Mouse (Mus musculus) kidney, adult 2 months (tissue): ENCODE measurements around the gene Ctsz. TPM values are rescaled to one million over a fixed set of nuclear protein-coding genes. Genes with fewer than 3 reads are reported as not detected.

ENCODE experiments used
- DNase-seq: peaks from one replicate; pipeline ENCODE4 v3.0.0; 2021
- H3K27ac ChIP-seq: fragments of 200-500 bp; 2 replicates; pipeline ENCODE4 v1.5.1; 2012; ENCODE audit warnings: low read depth, low read length, control low read depth, inconsistent platforms; ENCODE audit not compliant: insufficient read depth
- H3K27me3 ChIP-seq: fragments of 200-500 bp; replicated peaks from 2 replicates; pipeline ENCODE4 v1.6.1; 2012; ENCODE audit warnings: mild to moderate bottlenecking, moderate library complexity, low read length, inconsistent platforms; ENCODE audit not compliant: control insufficient read depth, insufficient read depth
- H3K36me3 ChIP-seq: fragments of 200-500 bp; 2 replicates; pipeline ENCODE4 v1.6.1; 2012; ENCODE audit warnings: mild to moderate bottlenecking, moderate library complexity, low read length, inconsistent platforms; ENCODE audit not compliant: control insufficient read depth, insufficient read depth
- H3K4me1 ChIP-seq: fragments of 200-500 bp; 2 replicates; pipeline ENCODE4 v1.6.1; 2011; ENCODE audit warnings: low read length; ENCODE audit not compliant: control insufficient read depth, insufficient read depth
- H3K4me3 ChIP-seq: fragments of 200-500 bp; 2 replicates; pipeline ENCODE4 v1.5.1; 2011; ENCODE audit warnings: mild to moderate bottlenecking, low read depth, low read length, control low read depth; ENCODE audit not compliant: insufficient read depth
- CTCF ChIP-seq: fragments of 200-500 bp; conservative IDR thresholded peaks from 2 replicates; pipeline ENCODE4 v1.5.1; 2011; ENCODE audit warnings: low read depth, mild to moderate bottlenecking, control low read depth, low read length, moderate library complexity, mixed read lengths; ENCODE audit not compliant: insufficient read depth, insufficient read length
- POLR2A ChIP-seq: fragments of 200-500 bp; IDR thresholded peaks from one replicate; pipeline ENCODE4 v1.6.1; 2011; ENCODE audit warnings: low read depth, low read length, control low read depth
- WGBS: fragments of 180-500 bp; shearing (Covaris S2); methylation state at CpG from one replicate; pipeline ENCODE4 v1.1.7; 2018; 5-methylcytosine and 5-hydroxymethylcytosine counted together
- polyA plus RNA-seq: library from polyadenylated mRNA; depleted of rRNA; stranded (reverse); fragments of >200 nt; gene quantifications from 2 replicates; pipeline ENCODE4 v1.2.3, GENCODE M21; 2012

The Ctsz gene
- polyA plus RNA-seq, 1 experiment: 268 TPM

DNA sequence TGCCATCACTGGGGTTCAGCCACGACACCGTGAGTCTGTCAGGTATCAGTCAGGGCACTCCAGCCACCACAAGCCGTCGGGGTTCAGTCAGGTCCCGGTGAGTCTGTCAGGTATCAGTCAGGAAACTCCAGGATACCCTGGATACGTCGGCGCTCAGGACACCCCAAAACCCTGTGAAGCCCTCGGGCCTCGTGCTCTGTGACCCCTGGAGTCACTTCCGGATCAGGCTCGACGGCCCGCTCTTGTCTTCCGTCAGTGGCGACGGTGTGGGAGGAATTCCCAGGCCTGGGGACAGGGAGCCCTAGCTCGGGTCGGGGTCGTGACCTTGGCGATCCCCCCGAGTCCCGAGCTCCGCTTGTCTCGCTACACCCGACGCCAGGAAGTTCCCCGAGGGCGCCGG, 33.6 kb upstream of the Ctsz start:
- Histone ChIP-seq H3K4me1 (peaks cover 5% of the 10 kb centered on the region; the same call in 1 of the 2 replicates), H3K27me3 (no peaks in the 10 kb centered on the region), H3K4me3 (peak overlapping the region; percentile 78), H3K36me3 (no peaks in the 10 kb centered on the region), H3K27ac (peak overlapping the region; percentile 73)
- DNase-seq: no peak
- TF ChIP-seq POLR2A (no peak), CTCF (no peak)
- WGBS: 7% methylated on average over 30 of the region's 30 CpGs

DNA sequence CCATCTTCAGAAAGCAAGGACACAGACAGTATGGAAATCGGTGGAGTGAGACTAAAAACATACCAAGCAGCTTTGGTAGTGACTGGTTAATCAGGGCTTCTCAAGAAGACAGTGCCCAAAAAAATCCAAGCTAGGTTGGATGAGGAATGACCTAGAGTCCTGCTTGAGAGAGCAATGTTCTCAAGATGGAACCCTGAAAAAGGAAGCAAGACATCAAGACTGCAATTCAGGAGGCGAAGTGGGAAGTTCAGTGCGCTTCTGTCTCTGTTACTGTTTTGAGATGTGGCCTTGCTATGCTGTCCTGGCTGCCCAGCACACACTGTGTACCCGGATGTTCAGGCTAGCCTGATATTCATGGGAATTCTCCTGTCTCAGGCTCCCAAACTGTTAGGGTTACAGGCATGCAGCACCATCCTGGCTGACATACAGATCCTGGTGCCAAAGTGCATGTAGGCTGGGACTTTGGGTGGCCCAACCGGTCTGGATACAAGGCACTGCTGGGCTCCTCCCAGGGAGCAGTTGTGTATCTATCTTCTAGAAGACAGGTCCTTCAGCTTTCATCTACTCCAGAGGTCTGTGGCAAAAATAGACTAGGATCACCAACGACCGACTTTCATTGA, 32.1 kb upstream of the Ctsz start:
- no peaks in the 10 kb centered on the region for H3K27me3 ChIP-seq
- H3K36me3 ChIP-seq: no peaks in the 10 kb centered on the region
- no peak overlapping the region for H3K4me3 ChIP-seq
- H3K27ac ChIP-seq: no peak overlapping the region
- H3K4me1 ChIP-seq: peaks cover 5% of the 10 kb centered on the region; the same call in 1 of the 2 replicates
- no peak for DNase-seq
- WGBS: 87% methylated on average over 7 of the region's 7 CpGs
- TF ChIP-seq CTCF (no peak), POLR2A (no peak)

GRCm38 (mm10) chr2:174470333-174470732, 31.5 kb upstream of the Ctsz start:
- 78% methylated on average over 4 of the region's 4 CpGs for WGBS
- DNase-seq: no peak
- no peaks in the 10 kb centered on the region for H3K27me3 ChIP-seq
- peaks cover 5% of the 10 kb centered on the region; the same call in 1 of the 2 replicates for H3K4me1 ChIP-seq
- H3K27ac ChIP-seq: no peak overlapping the region
- no peak for TF ChIP-seq CTCF
- TF ChIP-seq POLR2A: no peak
- H3K36me3 ChIP-seq: no peaks in the 10 kb centered on the region
- H3K4me3 ChIP-seq: no peak overlapping the region

DNA sequence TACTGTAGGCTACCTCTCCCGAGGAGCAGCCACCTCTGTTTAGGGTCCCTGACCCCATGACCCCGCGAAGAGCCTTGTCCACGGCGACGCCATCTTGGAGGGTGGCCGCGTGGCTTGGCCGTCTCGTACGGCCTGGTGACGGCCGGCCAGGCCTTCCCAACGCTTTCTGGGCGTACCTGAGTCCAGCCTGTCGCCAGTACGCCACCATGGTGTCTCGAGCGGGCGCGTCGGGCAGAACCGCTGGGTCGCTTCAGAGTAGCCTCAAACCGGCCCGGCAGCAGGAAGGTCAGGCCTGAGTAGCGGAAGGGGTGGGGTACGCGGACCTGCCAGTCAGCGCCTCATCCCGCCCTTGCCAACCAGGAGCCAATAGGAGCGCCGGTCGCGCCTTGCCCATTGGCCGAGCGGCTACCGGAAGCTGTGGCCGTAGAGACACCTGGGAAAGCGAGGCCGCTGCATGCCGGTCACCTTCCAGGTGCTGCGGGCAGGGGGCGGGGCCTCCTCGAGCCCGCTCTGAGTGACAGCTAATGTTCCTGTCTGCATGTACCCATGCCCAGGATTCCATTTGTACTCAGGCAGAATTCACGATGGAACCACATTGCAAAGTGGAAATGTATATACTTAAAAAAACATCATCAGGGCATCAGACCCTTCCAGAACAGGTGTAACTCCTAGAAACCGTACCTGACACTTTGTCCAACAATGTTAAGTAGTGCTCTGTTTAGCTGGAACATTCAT, 25.1 kb upstream of the Ctsz start, which contains the start of gene Atp5e:
Gene Atp5e, minus strand, starts transcription at position 317 of the 735 bp plus-strand sequence.
- TF ChIP-seq CTCF (no peak), POLR2A (no peak)
- Histone ChIP-seq H3K27ac (peak within 1 kb of the TSS; percentile 95), H3K27me3 (no peaks in the 10 kb centered on the region), H3K4me1 (peaks cover 2% of the 10 kb centered on the region; the same call in 1 of the 2 replicates), H3K4me3 (peak within 1 kb of the TSS; percentile 88), H3K36me3 (no peaks in the 10 kb centered on the region; the same call in none of the 2 replicates)
- peak; percentile 99 for DNase-seq
- WGBS: 2% methylated on average over 48 of the region's 48 CpGs

DNA sequence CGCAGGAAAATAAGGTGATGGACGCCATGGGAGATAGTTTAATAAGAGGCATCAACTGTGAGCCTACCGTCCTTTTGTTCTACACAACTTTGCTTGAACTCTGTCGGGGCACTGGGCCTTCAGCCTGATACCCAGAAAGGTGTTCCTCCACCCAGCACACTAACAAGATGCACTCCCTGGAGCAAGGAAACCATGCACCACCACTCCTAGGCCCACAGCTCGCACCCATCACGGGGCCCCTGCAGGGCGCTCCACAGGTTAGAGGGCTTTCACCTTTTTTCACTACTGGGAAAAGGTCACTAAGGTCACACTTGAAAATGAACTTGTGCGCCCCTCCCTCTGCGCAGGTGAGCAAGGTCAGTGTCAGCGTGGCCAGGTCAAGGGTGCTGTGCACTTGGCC, 24.5 kb upstream of the Ctsz start:
- peaks cover 2% of the 10 kb centered on the region; the same call in 1 of the 2 replicates for H3K4me1 ChIP-seq
- no peaks in the 10 kb centered on the region; the same call in none of the 2 replicates for H3K36me3 ChIP-seq
- TF ChIP-seq CTCF (no peak), POLR2A (no peak)
- peak overlapping the region; percentile 95 for H3K27ac ChIP-seq
- no peaks in the 10 kb centered on the region for H3K27me3 ChIP-seq
- H3K4me3 ChIP-seq: peak overlapping the region; percentile 88
- no peak for DNase-seq
- 24% methylated on average over 10 of the region's 10 CpGs for WGBS

DNA sequence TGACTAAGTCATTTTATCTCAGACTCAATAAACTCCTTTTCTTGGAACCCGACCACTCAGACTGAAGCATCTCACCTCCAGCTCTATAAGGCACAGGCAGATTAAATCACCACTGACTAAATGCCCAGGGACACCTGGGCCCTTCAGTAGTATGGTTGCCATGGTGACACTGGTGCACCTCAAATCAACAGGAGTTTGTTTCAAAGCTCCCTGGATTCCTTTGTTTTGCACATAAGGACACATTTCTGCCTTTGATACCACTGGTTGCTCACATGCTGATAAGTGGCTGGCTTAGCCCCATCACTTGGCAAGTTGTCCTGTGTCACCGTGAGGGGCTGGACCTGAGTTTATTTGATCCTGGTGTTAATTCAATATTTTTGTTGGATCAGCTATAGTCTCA, 20.5 kb upstream of the Ctsz start:
- Histone ChIP-seq H3K36me3 (no peaks in the 10 kb centered on the region; the same call in none of the 2 replicates), H3K4me1 (no peaks in the 10 kb centered on the region; the same call in 1 of the 2 replicates), H3K27me3 (no peaks in the 10 kb centered on the region), H3K4me3 (no peak overlapping the region), H3K27ac (no peak overlapping the region)
- no peak for DNase-seq
- no peak for TF ChIP-seq CTCF
- TF ChIP-seq POLR2A: no peak
- WGBS: 76% methylated on average over 2 of the region's 2 CpGs

DNA sequence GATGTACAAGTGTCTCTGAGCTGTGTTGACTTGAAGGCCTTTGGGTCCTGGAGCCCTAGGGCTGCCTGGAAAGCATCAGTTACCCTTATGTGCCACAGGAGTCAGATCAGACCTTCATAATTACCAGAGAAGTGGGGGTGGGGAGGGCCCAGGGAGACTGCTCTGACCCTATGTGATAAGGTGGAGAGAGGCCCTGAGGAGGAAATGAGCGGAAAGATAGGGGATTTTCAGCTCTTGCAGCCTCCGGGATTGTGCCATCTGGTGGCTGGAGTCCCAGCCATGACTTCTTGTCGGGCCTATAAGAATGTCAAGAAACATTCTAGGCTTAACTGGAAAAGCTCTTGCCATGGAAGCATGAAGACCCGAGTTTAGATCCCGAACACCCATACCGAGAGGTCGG, 14.8 kb upstream of the Ctsz start:
- no peaks in the 10 kb centered on the region for H3K4me1 ChIP-seq
- no peak overlapping the region for H3K4me3 ChIP-seq
- no peak for DNase-seq
- 68% methylated on average over 7 of the region's 7 CpGs for WGBS
- H3K36me3 ChIP-seq: no peaks in the 10 kb centered on the region
- no peak for TF ChIP-seq POLR2A
- peak; percentile 40 for TF ChIP-seq CTCF
- no peaks in the 10 kb centered on the region for H3K27me3 ChIP-seq
- no peak overlapping the region for H3K27ac ChIP-seq
